Mouse (Mus musculus): ENCODE data around the gene Aacs.

DNA sequence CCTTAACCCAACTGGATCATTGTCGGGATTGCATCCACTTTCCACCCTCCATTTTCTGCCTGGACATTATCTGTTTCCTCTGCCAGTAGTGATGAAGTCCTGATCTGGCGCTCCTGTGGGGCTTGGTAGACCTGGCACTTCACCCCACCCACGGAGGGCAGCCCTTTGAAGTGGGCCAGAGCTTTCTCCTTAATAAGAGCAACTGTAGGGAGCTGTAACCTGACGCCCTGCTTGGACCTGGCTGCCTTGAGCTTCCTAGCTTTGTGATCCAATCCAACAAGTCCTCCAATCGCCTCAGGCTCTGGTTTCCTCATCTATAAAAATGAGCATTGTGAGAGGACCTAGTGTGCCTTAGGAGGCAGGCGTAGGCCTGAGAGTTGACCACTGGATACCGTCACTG, 1.9 kb downstream of the Aacs start:
- TF ChIP-seq GATA1 (IDR thresholded peaks at IDR 0.05; ENCODE audit: low read length) (no peak), TAL1 (IDR thresholded peaks at IDR 0.05; ENCODE audit: low read length) (no peak)
